Mouse (Mus musculus): ENCODE results near the gene Fgd1. TPM values are rescaled to one million over a fixed set of nuclear protein-coding genes. Genes with fewer than 3 reads are reported as not detected.

The Fgd1 gene
- polyA plus RNA-seq, 1 experiment from 2014 or later, result 12.4 TPM

DNA sequence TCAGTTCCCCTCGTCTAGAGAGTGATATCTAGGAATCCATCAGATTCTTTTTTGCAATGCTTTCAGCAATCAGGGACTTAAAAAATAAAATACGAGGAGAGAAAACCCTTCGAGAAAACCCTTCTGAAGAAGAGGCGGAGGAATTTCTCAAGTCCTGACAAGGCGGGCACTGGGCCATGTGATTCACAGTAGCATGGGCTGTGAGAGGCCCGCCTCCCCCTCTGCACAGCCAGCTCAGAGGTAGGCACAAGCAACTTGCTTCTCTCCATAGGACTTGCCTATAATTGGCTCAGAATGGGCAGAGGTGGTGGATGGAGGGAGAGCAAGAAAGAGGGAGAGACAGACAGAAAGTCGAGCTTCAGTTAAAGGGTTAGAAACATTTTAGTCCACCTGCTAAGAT is 4.4 kb downstream of the Fgd1 start:
- H3K4me1 ChIP-seq, result peaks cover 26% of the 10 kb centered on the region
- H3K27me3 ChIP-seq, result no peaks in the 10 kb centered on the region
- 58% methylated on average over 7 of the region's 7 CpGs for WGBS
- no peaks in the 10 kb centered on the region for H3K36me3 ChIP-seq
- no peak overlapping the region for H3K9ac ChIP-seq (replicated peaks)
- no peaks in the 10 kb centered on the region for H3K9me3 ChIP-seq
- ATAC-seq (replicated peaks), result no peak
- H3K4me2 ChIP-seq (replicated peaks), result no peak overlapping the region
- H3K4me3 ChIP-seq, result no peak overlapping the region
- no peak overlapping the region for H3K27ac ChIP-seq (replicated peaks)

DNA sequence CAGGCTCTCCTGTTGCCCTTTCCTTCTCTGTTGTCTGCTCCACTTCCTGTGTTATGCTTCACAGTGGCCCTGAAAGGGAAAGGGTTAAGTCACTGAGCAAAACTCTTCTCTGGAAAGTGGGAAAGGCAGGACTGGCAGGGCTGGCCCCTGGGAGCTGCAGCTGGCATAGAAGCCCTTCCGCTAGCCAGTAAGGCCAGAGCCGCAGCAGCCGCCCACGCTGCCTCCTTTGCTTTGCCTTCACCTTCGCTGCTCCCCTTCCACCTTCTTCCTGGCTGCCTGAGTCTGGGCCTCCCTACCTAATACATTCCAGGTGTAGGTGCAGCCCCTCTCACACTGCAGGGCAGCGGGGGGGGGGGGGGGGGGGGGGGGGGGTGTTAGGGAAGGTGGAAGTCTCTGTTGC is 8.5 kb downstream of the Fgd1 start:
- H3K4me2 ChIP-seq (replicated peaks), result no peak overlapping the region
- ATAC-seq (replicated peaks), result no peak
- H3K9ac ChIP-seq (replicated peaks), result no peak overlapping the region
- H3K27me3 ChIP-seq, result no peaks in the 10 kb centered on the region
- H3K4me1 ChIP-seq, result peaks cover 8% of the 10 kb centered on the region
- H3K4me3 ChIP-seq, result no peak overlapping the region
- 74% methylated on average over 5 of the region's 6 CpGs for WGBS
- 0 out of 2 replicates have a peak, but pooled peaks cover 3% of the 10 kb centered on the region for H3K36me3 ChIP-seq
- no peak overlapping the region for H3K27ac ChIP-seq (replicated peaks)
- no peaks in the 10 kb centered on the region for H3K9me3 ChIP-seq

DNA sequence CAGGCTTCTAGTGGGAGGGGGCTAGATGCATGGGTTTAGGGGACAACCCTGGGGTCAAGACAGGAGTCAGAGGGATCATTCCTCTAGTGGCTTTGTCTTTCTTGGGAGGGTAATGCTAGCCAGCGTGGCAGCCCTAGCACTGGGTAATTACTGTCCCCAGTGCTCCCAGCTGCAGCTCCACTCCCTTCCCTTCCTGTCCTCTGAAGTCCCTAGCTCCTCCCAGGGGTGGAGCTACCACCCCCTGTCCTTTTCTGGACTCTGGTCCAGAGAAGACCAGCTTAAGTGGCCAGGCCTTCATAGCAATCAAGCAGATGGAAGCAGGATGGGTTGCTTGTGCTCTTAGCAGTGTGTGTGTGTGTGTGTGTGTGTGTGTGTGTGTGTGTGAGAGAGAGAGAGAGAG is 9.6 kb downstream of the Fgd1 start:
- WGBS, result 35% methylated on average over 1 of the region's 1 CpGs
- H3K27me3 ChIP-seq, result no peaks in the 10 kb centered on the region
- 0 out of 2 replicates have a peak, but pooled peaks cover 3% of the 10 kb centered on the region for H3K36me3 ChIP-seq
- ATAC-seq (replicated peaks), result no peak
- H3K27ac ChIP-seq (replicated peaks), result no peak overlapping the region
- no peaks in the 10 kb centered on the region for H3K4me1 ChIP-seq
- no peaks in the 10 kb centered on the region for H3K9me3 ChIP-seq
- no peak overlapping the region for H3K9ac ChIP-seq (replicated peaks)
- no peak overlapping the region for H3K4me2 ChIP-seq (replicated peaks)
- H3K4me3 ChIP-seq, result no peak overlapping the region

DNA sequence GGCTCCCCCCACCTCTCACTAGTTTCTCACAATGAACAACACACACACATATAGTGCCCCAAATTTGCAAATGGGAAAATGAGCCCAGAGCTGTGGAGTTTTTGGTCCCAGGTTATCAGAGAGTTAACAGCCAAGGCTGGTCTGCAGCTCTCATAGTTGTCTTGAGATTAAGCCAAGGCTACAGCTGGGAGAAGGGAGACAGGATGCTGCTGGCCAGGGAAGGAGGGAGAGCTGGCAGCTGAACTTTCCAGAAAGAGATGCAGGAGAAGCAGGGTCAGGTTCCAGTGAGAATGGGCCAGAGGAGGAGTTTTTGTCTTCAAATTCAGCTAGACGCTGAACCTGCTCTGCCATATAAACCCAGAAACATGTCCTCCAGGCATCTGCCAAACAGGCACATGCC is 13.4 kb downstream of the Fgd1 start:
- Histone ChIP-seq H3K36me3 (0 out of 2 replicates have a peak, but pooled peaks cover 3% of the 10 kb centered on the region), H3K27ac (replicated peaks) (no peak overlapping the region), H3K9me3 (no peaks in the 10 kb centered on the region), H3K27me3 (no peaks in the 10 kb centered on the region), H3K9ac (replicated peaks) (no peak overlapping the region), H3K4me2 (replicated peaks) (no peak overlapping the region), H3K4me1 (no peaks in the 10 kb centered on the region), H3K4me3 (no peak overlapping the region)
- 93% methylated on average over 1 of the region's 1 CpGs for WGBS
- ATAC-seq (replicated peaks), result no peak

DNA sequence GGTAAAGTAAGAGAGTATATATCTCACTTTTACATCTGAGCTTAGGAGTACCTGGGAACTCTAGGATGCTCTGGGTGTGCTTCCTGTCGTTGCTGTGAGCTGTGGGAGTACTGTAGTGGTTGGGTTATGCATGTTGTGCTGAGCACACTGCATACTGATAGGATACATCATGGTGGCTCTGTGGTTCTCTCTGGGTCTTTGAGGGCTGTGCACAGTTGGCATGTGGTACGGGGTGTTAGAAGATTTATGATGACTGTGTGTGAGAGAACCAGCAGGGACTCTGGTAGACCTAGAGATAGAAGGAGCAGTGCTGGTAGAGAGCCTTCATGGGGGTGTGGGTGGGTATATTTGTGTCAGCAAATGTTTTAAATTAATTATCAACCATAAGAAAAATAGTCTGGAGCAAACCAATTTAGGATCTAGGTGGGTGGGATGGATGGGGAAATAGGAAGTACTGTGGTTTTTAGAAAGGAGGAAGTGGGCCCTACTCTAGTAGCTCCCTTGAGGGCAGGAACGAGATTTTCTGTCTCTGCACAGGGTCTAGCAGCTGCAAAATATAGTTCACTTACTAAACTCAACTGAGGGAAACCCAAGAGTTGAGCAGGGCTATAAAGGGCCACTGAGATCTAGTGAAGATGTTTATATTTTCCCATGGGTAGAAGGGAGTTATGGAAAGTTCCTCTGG is 15.8 kb downstream of the Fgd1 start:
- Histone ChIP-seq H3K4me1 (no peaks in the 10 kb centered on the region), H3K27me3 (no peaks in the 10 kb centered on the region), H3K4me2 (replicated peaks) (no peak overlapping the region), H3K9ac (replicated peaks) (no peak overlapping the region), H3K4me3 (no peak overlapping the region), H3K27ac (replicated peaks) (no peak overlapping the region), H3K36me3 (0 out of 2 replicates have a peak, but pooled peaks cover 3% of the 10 kb centered on the region), H3K9me3 (no peaks in the 10 kb centered on the region)
- no peak for ATAC-seq (replicated peaks)
- 72% methylated on average over 3 of the region's 3 CpGs for WGBS

DNA sequence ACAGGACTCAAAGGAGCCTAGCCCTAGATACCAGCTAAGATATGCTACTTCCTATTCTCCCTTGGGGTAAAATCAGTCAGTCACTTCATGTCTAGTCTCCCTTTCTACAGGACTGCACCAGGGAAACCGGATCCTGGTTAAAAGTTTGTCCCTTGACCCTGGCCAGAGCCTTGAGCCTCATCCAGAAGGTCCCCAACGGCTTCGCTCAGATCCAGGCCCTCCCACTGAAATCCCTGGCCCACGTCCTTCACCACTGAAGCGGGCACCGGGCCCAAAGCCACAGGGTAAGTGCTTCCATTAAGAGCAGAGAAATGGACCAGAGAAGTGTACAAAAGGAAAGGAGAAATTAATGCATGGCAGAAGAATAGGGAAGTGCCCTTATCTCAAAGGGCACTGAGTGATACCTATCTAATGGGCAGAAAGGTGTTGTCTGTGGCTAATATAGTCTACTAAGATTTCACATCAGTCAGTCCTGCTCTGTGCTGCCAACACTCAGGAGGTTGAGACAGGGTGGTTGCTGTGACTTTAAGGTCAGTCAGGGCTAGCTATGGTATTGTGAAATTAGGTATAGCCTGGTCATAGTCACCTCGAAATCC is 20.2 kb downstream of the Fgd1 start:
- Histone ChIP-seq H3K36me3 (peaks cover 16% of the 10 kb centered on the region; the same call in 1 of the 2 replicates), H3K27me3 (no peaks in the 10 kb centered on the region), H3K27ac (replicated peaks) (no peak overlapping the region), H3K4me3 (no peak overlapping the region), H3K4me1 (no peaks in the 10 kb centered on the region), H3K4me2 (replicated peaks) (no peak overlapping the region), H3K9me3 (no peaks in the 10 kb centered on the region), H3K9ac (replicated peaks) (no peak overlapping the region)
- ATAC-seq (replicated peaks), result no peak
- WGBS, result 85% methylated on average over 7 of the region's 7 CpGs

DNA sequence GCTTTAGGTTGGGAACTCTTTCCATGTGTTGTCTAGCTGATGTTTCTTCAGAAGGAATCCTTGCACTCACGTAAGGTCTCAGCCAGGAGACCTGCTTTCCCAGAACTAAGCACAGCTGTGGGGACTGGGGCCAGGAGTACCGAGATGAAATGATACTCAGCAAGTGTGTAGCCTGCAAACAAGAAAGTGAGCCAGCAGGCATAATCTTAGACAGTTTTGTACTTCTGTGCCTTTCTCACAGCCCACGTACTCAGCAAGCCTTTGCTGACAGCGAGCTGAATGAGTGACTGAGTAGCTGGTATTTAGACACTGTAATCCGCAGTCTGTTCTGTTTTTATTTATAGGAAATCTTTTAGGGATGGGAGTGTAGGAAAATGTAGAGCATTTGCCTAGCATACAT is 21.9 kb downstream of the Fgd1 start:
- H3K36me3 ChIP-seq, result peaks cover 22% of the 10 kb centered on the region; the same call in 1 of the 2 replicates
- WGBS, result 88% methylated on average over 5 of the region's 5 CpGs
- no peak overlapping the region for H3K9ac ChIP-seq (replicated peaks)
- H3K9me3 ChIP-seq, result no peaks in the 10 kb centered on the region
- no peaks in the 10 kb centered on the region for H3K27me3 ChIP-seq
- no peak overlapping the region for H3K4me3 ChIP-seq
- H3K4me1 ChIP-seq, result no peaks in the 10 kb centered on the region
- H3K27ac ChIP-seq (replicated peaks), result no peak overlapping the region
- H3K4me2 ChIP-seq (replicated peaks), result no peak overlapping the region
- no peak for ATAC-seq (replicated peaks)

DNA sequence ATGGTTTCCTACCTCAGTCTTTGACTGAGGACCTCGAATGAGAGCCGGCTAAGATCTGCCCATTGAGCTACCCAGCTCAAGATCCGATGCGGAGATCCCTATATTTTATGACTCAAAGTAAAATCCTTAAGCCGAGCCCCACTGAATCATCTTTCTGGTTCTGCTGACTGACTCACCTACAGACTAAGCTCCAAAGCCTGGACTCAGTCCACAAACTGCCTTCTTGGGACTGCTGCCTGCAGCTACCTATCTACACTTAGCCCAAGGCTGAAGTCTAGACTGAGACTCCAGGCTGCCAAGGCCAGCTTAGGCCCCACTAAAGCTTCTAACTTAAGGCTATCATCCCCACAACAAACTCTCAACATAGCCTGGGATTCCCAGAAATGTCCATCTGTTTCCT is 30.1 kb downstream of the Fgd1 start:
- H3K27me3 ChIP-seq, result no peaks in the 10 kb centered on the region
- H3K9ac ChIP-seq (replicated peaks), result no peak overlapping the region
- no peaks in the 10 kb centered on the region for H3K9me3 ChIP-seq
- no peak overlapping the region for H3K4me3 ChIP-seq
- ATAC-seq (replicated peaks), result no peak
- no peak overlapping the region for H3K4me2 ChIP-seq (replicated peaks)
- no peaks in the 10 kb centered on the region for H3K4me1 ChIP-seq
- peaks cover 9% of the 10 kb centered on the region for H3K36me3 ChIP-seq
- H3K27ac ChIP-seq (replicated peaks), result no peak overlapping the region
- WGBS, result 94% methylated on average over 5 of the region's 5 CpGs

DNA sequence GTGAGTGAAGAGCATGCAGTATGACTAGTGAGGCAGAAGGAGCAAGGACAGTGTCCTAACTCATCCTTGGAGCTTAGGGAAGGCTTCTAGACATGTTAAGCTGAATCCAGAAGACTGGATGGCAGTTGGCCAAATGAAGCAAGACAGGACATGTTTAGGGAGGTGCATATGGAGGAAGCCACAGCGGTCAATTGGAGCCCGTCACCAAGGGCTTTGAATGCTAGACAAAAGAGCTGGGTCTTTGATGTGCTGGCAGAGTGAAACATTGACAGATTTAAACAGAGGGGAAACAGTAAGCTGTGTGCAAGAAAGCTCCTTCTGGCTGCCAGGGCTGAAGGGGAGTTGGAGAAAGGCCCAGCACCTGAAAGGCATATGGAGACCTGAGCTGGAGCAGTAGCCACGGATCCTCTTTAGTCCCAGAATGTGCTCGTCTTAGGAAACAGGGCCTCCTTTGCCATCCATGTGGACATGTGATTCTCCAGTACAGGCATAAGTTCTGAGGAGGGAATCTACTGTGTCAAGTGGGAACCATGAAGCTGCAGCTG is 31.1 kb downstream of the Fgd1 start:
- H3K27me3 ChIP-seq, result no peaks in the 10 kb centered on the region
- H3K4me1 ChIP-seq, result no peaks in the 10 kb centered on the region
- 0 out of 2 replicates have a peak, but pooled peaks have one; percentile 48 for ATAC-seq (replicated peaks)
- no peak overlapping the region for H3K9ac ChIP-seq (replicated peaks)
- 59% methylated on average over 4 of the region's 4 CpGs for WGBS
- H3K27ac ChIP-seq (replicated peaks), result peak overlapping the region; percentile 34; the same call in 1 of the 2 replicates
- H3K4me2 ChIP-seq (replicated peaks), result no peak overlapping the region
- H3K9me3 ChIP-seq, result no peaks in the 10 kb centered on the region
- H3K36me3 ChIP-seq, result peaks cover 7% of the 10 kb centered on the region
- H3K4me3 ChIP-seq, result no peak overlapping the region

DNA sequence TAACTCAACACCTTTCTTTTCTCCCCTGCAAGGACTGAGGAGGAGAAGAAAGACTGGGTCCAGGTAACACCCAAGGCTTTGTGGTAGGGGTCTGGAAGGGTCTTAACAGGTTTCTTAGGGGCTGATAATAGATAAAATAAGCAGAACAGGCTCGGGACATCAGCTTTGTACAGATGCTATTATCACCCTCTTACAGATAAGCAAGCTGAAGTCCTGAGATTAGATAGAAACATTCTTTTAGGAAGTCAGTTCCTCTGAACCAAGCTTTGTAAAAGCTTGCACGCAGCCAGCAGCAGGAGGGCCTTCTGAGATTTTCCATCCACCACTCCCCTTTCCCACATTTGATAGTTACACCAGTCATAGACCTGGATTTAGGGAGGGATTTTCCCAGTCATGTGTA is 39.6 kb downstream of the Fgd1 start:
- 78% methylated on average over 2 of the region's 2 CpGs for WGBS
- Histone ChIP-seq H3K4me2 (replicated peaks) (no peak overlapping the region), H3K4me3 (no peak overlapping the region), H3K4me1 (no peaks in the 10 kb centered on the region), H3K27me3 (no peaks in the 10 kb centered on the region), H3K9me3 (no peaks in the 10 kb centered on the region), H3K27ac (replicated peaks) (no peak overlapping the region), H3K36me3 (peaks cover 34% of the 10 kb centered on the region), H3K9ac (replicated peaks) (no peak overlapping the region)
- no peak for ATAC-seq (replicated peaks)

DNA sequence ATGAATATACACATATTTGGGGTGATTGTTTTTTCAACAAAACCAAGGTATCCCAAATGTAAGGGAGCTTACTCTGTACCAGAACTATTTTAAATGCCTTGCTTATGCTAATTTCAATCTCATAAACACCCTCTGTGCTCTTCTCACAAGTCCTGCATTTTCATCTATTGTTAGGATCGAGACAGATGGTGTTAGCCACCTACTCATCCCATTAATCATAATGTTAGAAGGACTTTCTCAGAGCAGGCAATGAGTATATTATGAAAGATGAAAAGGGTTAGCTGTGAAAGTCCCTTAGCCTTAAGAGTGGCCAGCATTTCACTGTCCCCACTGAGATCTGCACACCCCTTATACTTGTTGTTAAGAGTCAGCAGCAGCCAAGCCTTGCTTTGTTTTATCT is 41.5 kb downstream of the Fgd1 start:
- H3K4me2 ChIP-seq (replicated peaks), result no peak overlapping the region
- no peaks in the 10 kb centered on the region for H3K27me3 ChIP-seq
- H3K4me1 ChIP-seq, result no peaks in the 10 kb centered on the region
- H3K9me3 ChIP-seq, result no peaks in the 10 kb centered on the region
- no peak overlapping the region for H3K4me3 ChIP-seq
- H3K36me3 ChIP-seq, result peaks cover 34% of the 10 kb centered on the region
- H3K9ac ChIP-seq (replicated peaks), result no peak overlapping the region
- ATAC-seq (replicated peaks), result no peak
- WGBS, result 73% methylated on average over 1 of the region's 1 CpGs
- no peak overlapping the region for H3K27ac ChIP-seq (replicated peaks)

DNA sequence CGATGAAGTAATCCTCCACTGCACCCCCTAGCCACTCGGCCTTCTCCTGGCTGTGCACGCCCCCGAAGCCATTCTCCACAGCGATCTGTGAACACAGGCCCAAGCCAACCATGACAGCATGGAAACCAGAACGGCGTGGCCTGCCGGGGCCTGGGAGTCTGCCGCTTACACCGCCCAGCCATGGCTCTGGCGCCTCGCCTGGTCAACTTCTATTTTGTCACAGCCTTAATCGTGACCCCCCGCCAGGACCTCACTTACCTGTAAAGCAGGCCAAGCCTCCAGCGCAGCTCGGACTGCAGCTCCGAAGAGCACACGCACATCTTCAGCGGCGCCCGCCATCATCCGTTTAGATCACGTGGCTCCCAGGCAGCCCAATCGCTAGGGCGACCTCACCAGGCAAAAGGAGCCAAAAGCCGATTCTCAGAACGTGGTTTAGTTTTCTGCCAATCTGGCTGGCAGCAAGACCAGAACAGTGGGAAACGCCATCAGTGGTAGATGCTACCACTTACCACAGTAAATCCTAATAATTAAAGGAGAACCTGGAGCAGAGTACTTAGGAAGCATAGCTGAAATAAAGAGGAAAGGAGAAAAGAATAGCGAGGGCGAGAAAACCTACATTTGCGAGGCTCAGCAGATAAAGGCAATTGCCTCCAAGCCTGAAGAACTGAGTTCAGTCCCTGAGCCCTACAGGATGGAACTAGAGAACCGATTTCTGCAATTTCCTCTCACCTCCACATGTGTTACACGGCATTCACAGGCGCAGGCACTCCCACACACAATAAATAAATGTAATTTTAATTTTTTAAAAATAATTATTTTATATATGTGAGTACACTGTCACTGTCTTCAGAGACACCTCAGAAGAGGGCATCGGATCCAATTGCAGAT is 50.5 kb downstream of the Fgd1 start, which contains the start of gene Tsr2:
Gene Tsr2 (minus strand): TSS at position 373 of the 888 bp plus-strand sequence.
- Histone ChIP-seq H3K27ac (replicated peaks) (peak within 1 kb of the TSS; percentile 49), H3K9ac (replicated peaks) (peak within 1 kb of the TSS; percentile 57), H3K4me3 (peak within 1 kb of the TSS; percentile 66), H3K4me2 (replicated peaks) (peak within 1 kb of the TSS; percentile 50), H3K9me3 (no peaks in the 10 kb centered on the region), H3K27me3 (no peaks in the 10 kb centered on the region), H3K4me1 (peaks cover 9% of the 10 kb centered on the region), H3K36me3 (no peaks in the 10 kb centered on the region)
- peak; percentile 94 for ATAC-seq (replicated peaks)
- 29% methylated on average over 35 of the region's 35 CpGs for WGBS
